Mouse (Mus musculus) left cerebral cortex, adult 2 months (tissue): ENCODE data around the gene Pdss1. TPM values are rescaled to one million over a fixed set of nuclear protein-coding genes. Genes with fewer than 3 reads are reported as not detected.

ENCODE experiments used
- DNase-seq, 2 experiments: peaks; one replicate each; pipeline ENCODE4 v3.0.0; 2021 to 2022; ENCODE audit warnings: low spot score in 2 of 2, mixed read lengths in 1 of 2; ENCODE audit errors: extremely low spot score in 1 of 2
- H3K27ac ChIP-seq: fragments of 200-600 bp; 2 replicates; pipeline ENCODE4 v1.8.1; 2022
- H3K4me3 ChIP-seq: fragments of 200-600 bp; 2 replicates; pipeline ENCODE4 v1.8.1; 2022
- CTCF ChIP-seq: fragments of 200-600 bp; IDR thresholded peaks from 2 replicates; pipeline ENCODE4 v1.8.1; 2022; ENCODE audit warnings: antibody characterized with exemption, mild to moderate bottlenecking, moderate library complexity
- intact Hi-C: fragments of 180-260 bp; cut with DNase I; formaldehyde crosslinking; loops from one replicate; pipeline ENCODE4 v1.15.1; 2025
- total RNA-seq, 2 experiments: library from RNA; stranded (reverse); gene quantifications; 2 replicates each; pipeline ENCODE4 v1.2.3; 2021

Gene Pdss1
- total RNA-seq, 2 experiments from 2014 or later, result 17.8 to 18.1 TPM

DNA sequence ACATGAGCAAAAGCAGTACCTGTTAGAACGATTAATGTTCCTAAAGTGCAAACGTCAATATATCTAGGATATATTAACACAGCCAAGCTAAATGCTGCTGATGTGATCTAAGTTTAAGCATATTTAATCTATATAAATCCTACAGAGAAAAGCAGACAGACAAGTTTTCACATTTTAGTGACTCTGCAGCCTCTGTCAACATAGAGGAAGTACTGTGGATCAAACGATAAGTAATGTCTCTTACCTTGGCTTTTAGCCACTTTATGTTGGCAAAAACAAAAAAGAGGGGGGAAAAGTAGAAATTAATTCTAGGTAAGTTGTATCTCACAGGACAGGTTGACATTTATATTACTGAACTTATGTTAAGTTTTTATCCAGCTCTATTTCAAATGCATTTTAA is 67.6 kb downstream of the Pdss1 start:
- no peak for TF ChIP-seq CTCF
- no peak for DNase-seq
- Histone ChIP-seq H3K27ac (no peak overlapping the region), H3K4me3 (no peak overlapping the region)
- intact Hi-C loops, result loop anchor here (5.0 kb wide), 2 partner anchors 39 to 59 kb away; no protein-coding TSS in a partner anchor

DNA sequence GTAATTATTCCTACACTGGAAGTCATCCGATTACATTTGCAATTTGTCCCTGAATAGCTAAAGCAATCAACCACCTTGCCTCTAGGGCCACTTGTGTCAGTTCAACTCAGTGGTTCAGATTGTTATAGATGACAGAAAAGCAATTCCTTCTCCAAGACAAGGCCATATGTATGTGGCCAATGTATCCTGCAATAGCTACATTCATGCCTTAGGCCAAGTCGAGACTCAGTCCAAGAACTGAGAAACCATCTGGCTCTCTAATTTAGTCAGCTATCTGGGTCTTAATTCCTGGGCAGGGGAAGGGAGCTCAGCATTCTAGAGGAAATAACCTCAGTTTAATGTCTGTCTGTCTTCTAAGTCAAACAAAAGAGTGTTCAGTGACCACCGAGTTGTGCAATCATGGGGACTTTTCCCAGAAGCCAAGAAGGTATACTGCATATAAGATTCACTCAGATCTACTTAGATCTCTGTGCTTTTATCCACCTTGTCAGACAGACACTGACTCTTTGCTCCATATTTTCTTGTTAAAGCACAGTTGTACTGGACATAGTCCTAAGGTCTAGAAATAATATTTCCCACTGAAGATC is 82.2 kb downstream of the Pdss1 start:
- H3K4me3 ChIP-seq, result no peak overlapping the region
- intact Hi-C loops, result no loop called here
- no peak for TF ChIP-seq CTCF
- no peak overlapping the region for H3K27ac ChIP-seq
- no peak for DNase-seq

DNA sequence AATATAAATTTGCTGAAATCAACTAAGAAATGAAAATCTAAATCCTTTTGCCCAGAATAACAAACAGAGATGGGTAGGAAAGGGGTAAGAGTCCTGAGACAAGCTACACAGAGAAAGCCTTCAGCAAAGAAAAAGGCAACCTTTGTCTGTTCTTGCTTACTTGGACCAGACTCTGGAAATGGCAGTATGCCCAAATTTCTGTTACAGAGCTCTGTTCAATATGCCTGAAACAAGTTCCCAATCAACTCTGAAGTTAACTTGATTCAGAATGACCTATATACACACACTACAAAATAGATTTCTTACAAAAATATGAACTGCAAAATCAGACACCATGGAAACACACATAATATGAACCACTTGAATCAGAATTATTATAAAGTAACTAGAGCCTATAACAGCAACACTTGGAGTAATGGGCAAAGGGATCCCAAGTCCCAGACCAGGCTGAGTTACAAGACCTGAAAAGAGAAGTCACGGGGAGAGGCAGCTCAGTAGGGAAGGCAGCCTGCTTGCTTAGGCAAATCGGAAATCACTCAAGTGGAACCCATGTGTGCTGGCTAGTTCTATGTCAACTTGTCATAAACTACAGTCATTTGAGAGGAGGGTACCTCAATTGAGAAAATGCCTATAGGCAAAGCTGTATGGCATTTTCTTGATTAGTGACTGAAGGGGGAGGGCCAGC is 90.8 kb downstream of the Pdss1 start:
- DNase-seq, result no peak
- intact Hi-C loops, result loop anchor here (1.0 kb wide), 1 partner anchor 54 kb away; the partner anchor contains the start of gene Abi1
- no peak for TF ChIP-seq CTCF
- Histone ChIP-seq H3K4me3 (no peak overlapping the region), H3K27ac (peak overlapping the region; percentile 55)

Other genes starting within 250 kb of the Pdss1 start
- 1 to 10 TPM; 5.0 to 6.1 TPM for gene Apbb1ip, start 121.4 kb upstream of the Pdss1 start, total RNA-seq
- gene Abi1, start 144.7 kb downstream of the Pdss1 start, total RNA-seq, result 100 to 1,000 TPM; 136 to 139 TPM
- 10 to 100 TPM; 85.6 to 86.4 TPM for gene Acbd5, start 172.6 kb downstream of the Pdss1 start, total RNA-seq